Mouse (Mus musculus) limb, embryonic 11.5 days (tissue): Measurements from ENCODE around the gene Cyp2a22. TPM values are rescaled to one million over a fixed set of nuclear protein-coding genes. Genes with fewer than 3 reads are reported as not detected.
"Not testable (repeated sequence)": the region's sequence is repeated elsewhere in the genome, so short reads cannot be mapped to it uniquely, and the experiment has no call there.

Experiments used
- ATAC-seq: fragments of 200-750 bp; cut with Nextera tagmentation; 2 replicates; pipeline ENCODE4 v1.8.0; 2017; ENCODE audit warnings: low read depth; ENCODE audit not compliant: insufficient number of reproducible peaks, low FRiP score, low TSS enrichment
- DNase-seq: peaks from one replicate; pipeline ENCODE4 v3.0.0-alpha.2; 2015; ENCODE audit warnings: low spot score
- H3K27ac ChIP-seq: fragments of 300-500 bp; sonication (generic); replicated peaks from 2 replicates; pipeline ENCODE4 v1.5.1; 2014; ENCODE audit warnings: low read depth, mild to moderate bottlenecking, low read length
- H3K27me3 ChIP-seq: fragments of 300-500 bp; sonication (generic); 2 replicates; pipeline ENCODE4 v1.6.1; 2014; ENCODE audit warnings: mild to moderate bottlenecking, low read length, mixed read lengths; ENCODE audit not compliant: control insufficient read depth, insufficient read depth
- H3K36me3 ChIP-seq: fragments of 300-500 bp; sonication (generic); 2 replicates; pipeline ENCODE4 v1.6.1; 2014; ENCODE audit warnings: mild to moderate bottlenecking, low read length, moderate library complexity, mixed read lengths; ENCODE audit not compliant: control insufficient read depth, insufficient read depth
- H3K4me1 ChIP-seq: fragments of 300-500 bp; sonication (generic); 2 replicates; pipeline ENCODE4 v1.6.1; 2014; ENCODE audit warnings: low read length, mixed read lengths; ENCODE audit not compliant: control insufficient read depth, insufficient read depth
- H3K4me2 ChIP-seq: fragments of 300-500 bp; sonication (generic); 2 replicates; pipeline ENCODE4 v1.6.1; 2014; ENCODE audit warnings: low read depth, mild to moderate bottlenecking, moderate library complexity; ENCODE audit not compliant: severe bottlenecking
- H3K4me3 ChIP-seq: fragments of 300-500 bp; sonication (generic); 2 replicates; pipeline ENCODE4 v1.5.1; 2014; ENCODE audit warnings: low read depth, low read length
- H3K9ac ChIP-seq: fragments of 300-500 bp; sonication (generic); 2 replicates; pipeline ENCODE4 v1.6.1; 2014; ENCODE audit warnings: mild to moderate bottlenecking, low read length
- H3K9me3 ChIP-seq: fragments of 300-500 bp; sonication (generic); 2 replicates; pipeline ENCODE4 v1.6.1; 2016; ENCODE audit warnings: low read length; ENCODE audit not compliant: control insufficient read depth
- WGBS: fragments of 180-500 bp; shearing (Covaris S2); extraction: QIAGEN DNeasy Blood & Tissue Kit; methylation state at CpG from one replicate; pipeline ENCODE4 v1.1.7; 2014; 5-methylcytosine and 5-hydroxymethylcytosine counted together
- polyA plus RNA-seq: library from polyadenylated mRNA; unstranded; fragments of >200 nt; fragmentation: Nextera tagmentation; extraction: Ambion mirVana; gene quantifications from 2 replicates; pipeline ENCODE4 v1.2.1, GENCODE M21; 2014

The Cyp2a22 gene
- not detected in 2 replicates for polyA plus RNA-seq

DNA sequence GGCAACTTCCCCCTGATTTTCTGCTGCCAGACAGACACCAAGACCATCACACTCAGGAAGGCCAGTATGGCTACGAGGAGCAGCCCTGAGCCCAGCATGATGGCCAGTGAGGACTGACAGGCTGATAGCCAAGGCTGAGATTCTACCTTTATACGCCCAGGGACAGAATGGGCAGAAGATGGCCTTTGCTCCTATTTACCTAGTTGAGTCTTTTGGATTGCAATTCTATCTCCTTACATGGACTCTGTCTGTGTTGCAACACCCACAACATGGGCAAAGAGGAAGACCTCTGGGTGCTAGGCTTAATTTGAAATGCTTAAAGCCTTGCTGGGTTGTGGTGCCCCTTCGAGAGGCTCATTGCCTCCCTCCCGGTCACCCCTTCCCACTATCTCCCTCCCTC is at the start of gene Cyp2a22:
Cyp2a22 (minus strand) TSS at position 123 of the 400 bp plus-strand sequence.
- Histone ChIP-seq H3K4me3 (no peak within 1 kb of the TSS), H3K9me3 (no peaks in the 10 kb centered on the region), H3K9ac (no peak within 1 kb of the TSS), H3K36me3 (no peaks in the 10 kb centered on the region), H3K27me3 (no peaks in the 10 kb centered on the region), H3K4me1 (no peaks in the 10 kb centered on the region), H3K4me2 (no peak within 1 kb of the TSS), H3K27ac (no peak within 1 kb of the TSS)
- no peak for ATAC-seq
- WGBS: 84% methylated on average over 4 of the region's 4 CpGs
- DNase-seq: no peak

DNA sequence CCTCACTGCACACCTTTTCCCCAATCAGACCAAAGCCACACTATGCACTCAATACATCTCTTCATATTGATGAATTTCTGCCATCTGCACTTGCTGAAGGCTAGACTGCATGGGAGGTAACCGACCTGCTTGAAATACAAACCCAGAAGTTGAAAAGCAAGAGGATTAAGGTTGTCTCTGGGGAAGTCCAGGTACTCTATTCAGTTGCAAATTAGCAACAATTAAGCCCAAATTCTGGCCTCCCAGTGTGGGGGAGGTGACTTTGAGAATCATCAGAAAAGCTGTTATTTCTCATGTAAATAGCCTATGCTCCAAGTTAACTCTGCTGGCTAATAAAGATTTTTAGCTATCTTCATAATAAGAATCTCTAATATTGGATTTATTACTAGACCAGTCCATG is 44.0 kb upstream of the Cyp2a22 start:
- not testable (repeated sequence) for H3K9me3 ChIP-seq, H3K4me2 ChIP-seq, ATAC-seq, H3K27ac ChIP-seq, H3K36me3 ChIP-seq, H3K4me1 ChIP-seq, DNase-seq, H3K9ac ChIP-seq, H3K27me3 ChIP-seq, H3K4me3 ChIP-seq
- 47% methylated on average over 1 of the region's 1 CpGs for WGBS

DNA sequence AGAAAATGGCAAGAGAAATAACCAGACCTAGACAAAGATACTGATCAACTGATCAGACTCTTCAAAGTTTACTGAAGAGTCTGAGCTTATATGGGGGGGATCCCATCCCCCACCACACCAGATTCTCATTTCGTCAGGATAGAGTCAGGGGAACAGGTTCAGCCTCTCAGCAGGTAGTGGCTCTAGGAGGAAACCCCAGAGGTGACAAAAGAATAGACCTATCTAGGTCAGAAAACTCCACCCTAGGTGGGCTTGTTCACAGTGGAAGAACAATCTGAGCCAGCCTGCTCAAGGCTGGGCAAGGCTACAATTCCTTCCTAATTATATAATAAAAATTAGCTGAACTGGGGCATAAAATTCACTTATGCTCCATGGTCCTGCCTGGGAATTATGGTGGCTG is 43.4 kb upstream of the Cyp2a22 start:
- Histone ChIP-seq H3K36me3 (no peaks in the 10 kb centered on the region), H3K27ac (no peak overlapping the region), H3K27me3 (no peaks in the 10 kb centered on the region), H3K4me3 (no peak overlapping the region), H3K4me2 (no peak overlapping the region), H3K4me1 (no peaks in the 10 kb centered on the region), H3K9ac (no peak overlapping the region), H3K9me3 (no peaks in the 10 kb centered on the region)
- DNase-seq (no peak), ATAC-seq (no peak)
- WGBS: 31% methylated on average over 1 of the region's 1 CpGs

DNA sequence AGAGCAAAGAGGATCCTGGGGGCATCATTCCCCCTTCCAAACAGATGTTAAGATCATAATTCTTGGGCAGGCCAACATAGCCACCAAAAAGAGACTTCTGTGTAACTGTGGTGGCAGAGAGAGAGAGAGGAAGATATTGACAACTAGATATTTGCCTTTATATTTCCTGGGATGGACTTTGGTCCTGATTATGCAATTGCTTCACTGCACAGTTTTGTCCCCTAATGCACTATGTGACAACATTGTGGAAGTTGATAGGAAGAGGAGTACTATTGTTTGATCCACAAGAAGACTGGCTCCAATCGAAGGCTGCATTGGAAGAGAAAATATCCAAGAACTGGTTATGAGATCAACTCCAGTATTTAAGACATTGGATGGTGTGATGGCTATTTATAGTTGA is 42.8 kb upstream of the Cyp2a22 start:
- not testable (repeated sequence) for H3K9ac ChIP-seq, ATAC-seq, DNase-seq, H3K36me3 ChIP-seq, H3K4me1 ChIP-seq, H3K9me3 ChIP-seq, H3K4me3 ChIP-seq, H3K4me2 ChIP-seq, H3K27me3 ChIP-seq, H3K27ac ChIP-seq
- WGBS: 83% methylated on average over 1 of the region's 1 CpGs

DNA sequence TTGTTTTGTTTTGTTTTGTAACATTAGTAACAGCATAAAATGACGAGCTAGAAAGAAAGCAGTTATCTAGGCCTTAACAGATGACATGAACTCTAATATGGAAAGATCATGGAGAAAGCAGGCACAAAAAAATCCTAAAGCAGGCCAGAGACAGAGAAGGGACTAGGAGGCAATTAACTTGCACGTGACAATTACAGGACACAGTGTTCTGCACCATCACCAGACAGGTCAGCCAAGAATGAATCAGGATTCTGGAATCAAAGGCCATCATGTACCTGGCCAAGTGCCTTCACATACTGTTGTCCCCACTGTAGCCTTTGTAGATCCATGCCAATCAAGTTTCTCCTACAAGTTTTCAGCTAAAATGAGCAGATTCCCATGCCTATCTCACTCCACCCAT is 42.3 kb upstream of the Cyp2a22 start:
- H3K4me1 ChIP-seq, H3K4me3 ChIP-seq, H3K4me2 ChIP-seq, ATAC-seq, H3K9ac ChIP-seq, H3K36me3 ChIP-seq, H3K27ac ChIP-seq, H3K27me3 ChIP-seq, DNase-seq, H3K9me3 ChIP-seq: not testable (repeated sequence)
- 75% methylated on average over 2 of the region's 2 CpGs for WGBS

DNA sequence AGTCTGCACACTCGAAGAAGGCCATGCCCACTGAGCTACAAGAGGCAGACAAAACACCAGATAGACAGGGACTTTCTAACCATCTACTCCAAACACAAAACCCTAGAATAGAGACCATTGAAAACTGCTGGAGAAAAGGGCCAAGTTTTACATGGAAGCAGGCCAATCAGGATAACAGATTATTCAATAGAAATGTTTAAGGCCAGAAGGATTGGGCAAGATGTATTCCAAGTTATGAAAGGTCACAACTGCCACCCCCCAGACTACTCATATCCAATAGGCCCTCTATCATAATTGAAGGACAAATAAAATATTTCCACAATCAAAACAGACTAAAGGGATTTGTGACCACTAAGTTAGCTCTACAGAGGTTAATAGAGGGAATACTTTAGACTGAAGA is 23.2 kb upstream of the Cyp2a22 start:
- H3K9me3 ChIP-seq, ATAC-seq, H3K27me3 ChIP-seq, H3K36me3 ChIP-seq, H3K9ac ChIP-seq, H3K27ac ChIP-seq, DNase-seq, H3K4me1 ChIP-seq, H3K4me3 ChIP-seq, H3K4me2 ChIP-seq: not testable (repeated sequence)
- WGBS: 76% methylated on average over 1 of the region's 1 CpGs

DNA sequence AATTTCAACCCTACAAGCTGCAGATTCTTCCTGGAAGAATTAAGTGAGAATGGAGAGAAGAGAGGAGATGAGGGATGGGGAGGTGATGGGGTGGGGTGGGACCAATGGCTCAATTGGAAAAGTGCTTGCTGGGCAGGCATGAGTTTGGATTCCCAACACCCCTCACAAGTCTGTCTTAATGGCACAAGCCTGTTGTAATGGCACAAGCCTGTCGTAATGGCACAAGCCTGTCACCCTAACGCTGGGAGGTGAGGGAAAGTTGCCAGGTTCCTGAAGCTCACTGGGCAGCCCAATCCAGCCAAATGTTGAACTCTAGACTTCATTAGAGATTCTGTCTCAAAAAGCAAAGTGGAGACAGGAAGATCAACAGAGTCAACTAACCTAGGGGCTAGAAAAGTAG is 14.1 kb upstream of the Cyp2a22 start:
- DNase-seq, H3K4me2 ChIP-seq, ATAC-seq, H3K36me3 ChIP-seq, H3K27ac ChIP-seq, H3K4me1 ChIP-seq, H3K4me3 ChIP-seq, H3K9ac ChIP-seq, H3K27me3 ChIP-seq, H3K9me3 ChIP-seq: not testable (repeated sequence)
- WGBS: 92% methylated on average over 2 of the region's 2 CpGs

DNA sequence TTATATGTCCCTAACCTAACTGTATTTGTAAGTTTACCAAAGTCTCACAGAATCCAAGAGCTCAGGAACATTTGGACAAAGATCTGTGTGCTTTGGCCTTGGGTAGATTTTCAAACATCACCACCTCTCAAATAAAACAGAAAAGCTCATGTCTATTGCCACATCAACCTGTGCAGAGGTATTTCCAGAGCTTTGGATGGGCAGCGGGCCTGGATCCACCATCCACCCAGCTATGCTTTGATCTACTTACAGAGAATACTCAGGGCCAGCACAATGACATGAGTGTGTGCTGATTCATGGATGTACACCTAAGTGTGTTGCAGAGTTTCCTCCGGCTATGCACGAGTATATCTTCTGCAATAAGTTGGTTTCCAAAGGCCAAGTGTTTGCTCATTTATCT is 13.5 kb upstream of the Cyp2a22 start:
- H3K4me1 ChIP-seq, H3K36me3 ChIP-seq, H3K4me2 ChIP-seq, ATAC-seq, DNase-seq, H3K9me3 ChIP-seq, H3K27ac ChIP-seq, H3K27me3 ChIP-seq, H3K9ac ChIP-seq, H3K4me3 ChIP-seq: not testable (repeated sequence)
- 87% methylated on average over 3 of the region's 3 CpGs for WGBS

DNA sequence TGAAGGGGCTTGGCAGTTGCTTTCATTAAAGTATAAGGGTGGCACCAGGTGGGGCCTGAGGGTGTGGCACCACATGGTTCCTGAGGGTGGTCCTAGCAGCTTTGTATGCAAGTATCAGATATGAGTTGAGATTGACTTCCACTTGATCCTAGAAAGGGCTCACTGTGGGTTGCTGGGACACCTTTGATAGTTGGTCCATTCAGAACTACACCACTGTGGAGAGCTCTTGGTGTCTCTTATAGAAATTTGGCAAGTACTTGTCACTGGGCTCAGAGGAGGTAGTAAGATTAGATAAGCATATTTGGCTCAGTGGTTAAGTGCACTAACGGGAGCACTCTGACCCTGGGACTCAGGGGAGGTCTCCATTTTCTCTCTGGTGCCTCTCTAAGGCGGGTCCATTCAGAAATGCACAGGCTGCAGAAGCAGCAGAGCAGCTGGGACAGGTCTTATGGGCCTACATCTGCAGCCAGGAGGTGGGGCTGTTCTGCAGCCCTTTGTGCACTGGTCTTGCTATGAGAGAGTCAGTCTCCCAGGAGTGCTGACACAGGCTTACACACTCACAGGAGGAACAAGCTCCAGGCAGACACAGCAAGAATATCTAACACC is 2.2 kb upstream of the Cyp2a22 start:
- H3K9me3 ChIP-seq, H3K36me3 ChIP-seq, DNase-seq, H3K27ac ChIP-seq, H3K4me1 ChIP-seq, H3K9ac ChIP-seq, H3K4me2 ChIP-seq, ATAC-seq, H3K4me3 ChIP-seq, H3K27me3 ChIP-seq: not testable (repeated sequence)
- WGBS: 43% methylated on average over 2 of the region's 2 CpGs
